Mouse (Mus musculus): Measurements from ENCODE around the gene Rhbdl1. TPM values are rescaled to one million over a fixed set of nuclear protein-coding genes. Genes with fewer than 3 reads are reported as not detected.

The Rhbdl1 gene
- polyA plus RNA-seq, 1 experiment from 2014 or later, result 1.6 TPM

DNA sequence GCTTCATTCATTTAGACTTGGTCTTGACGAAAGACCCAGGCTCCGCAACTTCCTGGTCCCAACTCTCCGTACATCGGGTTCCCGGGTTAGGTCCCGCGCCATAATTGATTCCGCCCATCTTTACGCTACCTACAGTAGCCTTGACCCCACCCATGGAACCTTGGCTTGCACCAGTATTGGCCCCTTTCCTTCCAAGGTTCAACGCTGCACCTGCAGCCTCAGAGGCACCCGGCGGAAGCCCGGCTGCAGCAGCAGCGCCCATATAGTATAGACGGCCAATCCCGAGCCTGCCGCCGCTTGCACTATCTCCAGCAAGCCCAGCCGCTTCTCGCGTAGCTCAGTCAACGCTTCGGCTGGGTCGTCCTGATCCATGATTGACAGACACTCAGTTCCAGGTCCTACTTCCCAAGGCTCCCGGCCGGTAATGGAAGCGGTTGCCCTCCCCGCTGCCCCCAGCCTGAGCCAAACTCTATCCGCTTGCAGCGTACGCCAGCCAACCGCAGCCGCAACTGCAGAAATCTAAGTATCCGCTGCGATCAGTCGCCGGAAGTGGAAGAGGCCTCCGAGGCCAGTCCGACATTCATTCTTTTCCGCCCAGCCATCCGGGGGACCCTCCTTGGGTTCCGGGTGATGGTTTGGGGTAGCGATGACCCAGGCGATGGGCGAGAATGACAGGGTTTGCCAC lies 45.1 kb downstream of the Rhbdl1 start:
- H3K4me2 ChIP-seq, result peak overlapping the region; percentile 82
- no peaks in the 10 kb centered on the region for H3K9me3 ChIP-seq (ENCODE audit: control insufficient read depth, low read length)
- peaks cover 28% of the 10 kb centered on the region for H3K4me1 ChIP-seq (replicated peaks; ENCODE audit: control insufficient read depth, insufficient read depth, low read length)
- H3K27ac ChIP-seq (ENCODE audit: low read depth, low read length), result peak overlapping the region; percentile 94
- DNase-seq (ENCODE audit: low spot score) (peak; percentile 86), ATAC-seq (replicated peaks; ENCODE audit: low FRiP score) (peak; percentile 69)
- under 1% methylated on average over 45 of the region's 45 CpGs for WGBS
- H3K9ac ChIP-seq (ENCODE audit: low read depth, low read length), result peak overlapping the region; percentile 81
- peak overlapping the region; percentile 85 for H3K4me3 ChIP-seq (ENCODE audit: low read depth, low read length)
- H3K36me3 ChIP-seq (ENCODE audit: control insufficient read depth, insufficient read depth, low read length), result no peaks in the 10 kb centered on the region; the same call in 1 of the 2 replicates
- no peaks in the 10 kb centered on the region for H3K27me3 ChIP-seq (replicated peaks; ENCODE audit: control insufficient read depth, insufficient read depth, low read length)

DNA sequence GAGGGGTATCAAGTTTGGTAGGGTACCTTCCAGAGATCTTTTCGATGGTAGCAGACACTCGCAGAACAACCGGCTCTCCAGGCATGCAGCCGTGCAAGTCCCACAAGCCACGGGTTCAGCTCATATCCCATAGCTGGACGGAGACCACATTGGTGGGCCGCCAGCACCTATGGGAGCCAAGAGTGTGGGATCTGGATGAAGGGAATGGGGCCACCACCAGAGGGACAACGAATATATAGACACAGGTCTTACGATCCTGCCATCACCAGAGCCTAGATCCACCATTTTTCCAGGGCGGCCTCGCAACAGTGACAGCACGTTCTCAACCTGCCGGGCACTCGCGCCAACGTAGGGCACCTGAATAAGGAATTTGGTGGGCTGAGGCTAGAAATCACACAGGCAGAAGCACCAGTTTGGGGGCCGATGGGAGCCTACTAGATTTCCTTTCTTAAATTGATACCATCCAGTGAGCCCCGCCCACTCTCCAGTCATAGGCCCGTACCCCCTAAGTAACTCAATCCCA lies 45.7 kb downstream of the Rhbdl1 start:
- Histone ChIP-seq H3K4me1 (replicated peaks; ENCODE audit: control insufficient read depth, insufficient read depth, low read length) (peaks cover 28% of the 10 kb centered on the region), H3K4me2 (peak overlapping the region; percentile 82), H3K36me3 (ENCODE audit: control insufficient read depth, insufficient read depth, low read length) (no peaks in the 10 kb centered on the region; the same call in 1 of the 2 replicates), H3K9me3 (ENCODE audit: control insufficient read depth, low read length) (no peaks in the 10 kb centered on the region), H3K4me3 (ENCODE audit: low read depth, low read length) (peak overlapping the region; percentile 85), H3K9ac (ENCODE audit: low read depth, low read length) (peak overlapping the region; percentile 81), H3K27ac (ENCODE audit: low read depth, low read length) (peak overlapping the region; percentile 94), H3K27me3 (replicated peaks; ENCODE audit: control insufficient read depth, insufficient read depth, low read length) (no peaks in the 10 kb centered on the region)
- ATAC-seq (replicated peaks; ENCODE audit: low FRiP score), result no peak; the same call in 1 of the 2 replicates
- DNase-seq (ENCODE audit: low spot score), result no peak
- 30% methylated on average over 19 of the region's 19 CpGs for WGBS

DNA sequence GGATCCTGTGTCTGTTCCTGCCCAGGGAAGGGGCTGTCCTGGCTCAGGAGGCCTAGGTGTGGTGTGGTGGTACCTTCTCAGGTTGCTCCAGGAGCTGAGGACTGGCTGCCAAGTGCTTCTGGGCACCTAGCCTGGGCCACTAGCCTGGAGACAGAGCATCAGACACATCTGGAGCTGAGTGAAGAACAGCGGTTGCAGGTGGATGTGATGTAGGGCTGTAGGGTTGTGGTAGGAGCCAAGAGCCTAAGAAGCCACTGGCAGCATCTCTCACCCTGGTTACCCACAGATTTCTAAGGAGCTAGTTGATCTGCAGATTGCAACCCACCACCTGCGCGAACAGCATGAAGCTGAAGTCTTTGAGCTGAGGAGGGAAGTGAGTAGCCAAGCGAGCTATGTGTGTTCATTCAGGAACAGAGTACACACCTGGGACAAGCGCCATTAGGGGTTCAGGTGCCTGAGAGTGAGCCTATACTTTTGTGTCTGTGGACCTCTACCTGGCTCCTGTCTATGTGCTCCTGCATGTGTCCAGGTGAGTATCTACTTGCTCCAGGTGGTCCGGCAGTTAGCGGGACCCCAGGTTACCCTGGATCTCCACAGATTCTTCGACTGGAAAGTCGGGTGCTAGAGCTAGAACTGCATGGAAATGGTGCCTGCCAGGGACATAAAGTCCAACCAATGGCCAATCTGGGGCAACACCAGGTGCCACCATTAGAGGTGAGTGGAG lies 50.2 kb downstream of the Rhbdl1 start:
- no peak for ATAC-seq (replicated peaks; ENCODE audit: low FRiP score)
- no peak overlapping the region for H3K9ac ChIP-seq (ENCODE audit: low read depth, low read length)
- peaks cover 11% of the 10 kb centered on the region for H3K36me3 ChIP-seq (ENCODE audit: control insufficient read depth, insufficient read depth, low read length)
- H3K4me3 ChIP-seq (ENCODE audit: low read depth, low read length), result no peak overlapping the region
- peaks cover 20% of the 10 kb centered on the region for H3K4me1 ChIP-seq (replicated peaks; ENCODE audit: control insufficient read depth, insufficient read depth, low read length)
- no peak overlapping the region for H3K4me2 ChIP-seq
- no peak overlapping the region for H3K27ac ChIP-seq (ENCODE audit: low read depth, low read length)
- no peak for DNase-seq (ENCODE audit: low spot score)
- H3K9me3 ChIP-seq (ENCODE audit: control insufficient read depth, low read length), result no peaks in the 10 kb centered on the region
- WGBS, result 91% methylated on average over 9 of the region's 9 CpGs
- no peaks in the 10 kb centered on the region for H3K27me3 ChIP-seq (replicated peaks; ENCODE audit: control insufficient read depth, insufficient read depth, low read length)

DNA sequence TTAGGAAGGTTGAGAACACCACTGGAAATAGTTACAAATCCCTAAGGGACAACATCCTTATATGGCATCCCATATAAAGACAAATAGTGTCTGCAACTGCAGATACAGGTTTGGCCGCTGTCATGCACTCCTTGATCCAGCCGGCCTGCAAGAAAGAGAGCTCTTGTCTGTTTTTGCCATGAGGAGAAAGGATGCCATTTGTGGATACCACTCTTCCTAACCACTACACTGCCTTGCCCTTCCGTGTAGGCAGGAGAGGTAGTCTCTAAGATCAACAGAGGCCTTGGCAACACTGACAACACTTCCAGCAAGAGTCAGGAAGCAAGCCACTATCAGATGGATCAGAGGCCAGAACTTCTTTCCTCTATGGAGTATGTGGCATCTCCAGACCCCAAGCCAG lies 50.8 kb downstream of the Rhbdl1 start, which contains the start of gene Ccdc78:
Gene Ccdc78 (plus strand): TSS at position 301 of the 400 bp plus-strand sequence.
- ATAC-seq (replicated peaks; ENCODE audit: low FRiP score), result no peak
- H3K36me3 ChIP-seq (ENCODE audit: control insufficient read depth, insufficient read depth, low read length), result peaks cover 16% of the 10 kb centered on the region
- H3K4me2 ChIP-seq, result peak within 1 kb of the TSS; percentile 92
- no peaks in the 10 kb centered on the region for H3K27me3 ChIP-seq (replicated peaks; ENCODE audit: control insufficient read depth, insufficient read depth, low read length)
- H3K9me3 ChIP-seq (ENCODE audit: control insufficient read depth, low read length), result no peaks in the 10 kb centered on the region
- no peak for DNase-seq (ENCODE audit: low spot score)
- peak within 1 kb of the TSS; percentile 76 for H3K9ac ChIP-seq (ENCODE audit: low read depth, low read length)
- 74% methylated on average over 3 of the region's 3 CpGs for WGBS
- H3K4me1 ChIP-seq (replicated peaks; ENCODE audit: control insufficient read depth, insufficient read depth, low read length), result peaks cover 17% of the 10 kb centered on the region
- H3K27ac ChIP-seq (ENCODE audit: low read depth, low read length), result peak within 1 kb of the TSS; percentile 73
- H3K4me3 ChIP-seq (ENCODE audit: low read depth, low read length), result peak within 1 kb of the TSS; percentile 73

DNA sequence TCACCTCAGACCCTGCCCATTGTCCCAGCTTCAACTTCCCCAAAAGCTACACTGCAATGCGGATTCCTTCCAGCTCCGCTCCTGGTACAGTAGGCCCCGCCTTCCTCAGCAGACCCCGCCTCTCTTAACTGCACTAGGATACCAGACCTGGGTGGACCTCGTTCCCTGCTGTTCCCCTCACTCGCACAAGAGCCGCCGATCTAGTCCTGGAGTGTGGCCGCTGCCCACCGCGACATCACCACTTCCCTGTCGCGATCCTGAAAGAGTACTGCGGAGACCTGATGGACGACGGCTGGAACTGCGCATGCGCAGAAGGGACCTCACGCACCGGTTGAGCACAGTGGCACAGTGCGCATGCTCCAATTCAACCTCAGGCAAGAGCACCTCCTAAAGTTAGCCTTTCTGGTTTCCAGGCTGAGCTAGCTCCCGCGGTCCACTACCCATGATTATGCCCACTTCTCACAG lies 51.8 kb downstream of the Rhbdl1 start, which contains the start of gene Haghl:
Gene Haghl (minus strand): TSS at position 393 of the 465 bp plus-strand sequence.
- Histone ChIP-seq H3K36me3 (ENCODE audit: control insufficient read depth, insufficient read depth, low read length) (peaks cover 22% of the 10 kb centered on the region), H3K27me3 (replicated peaks; ENCODE audit: control insufficient read depth, insufficient read depth, low read length) (no peaks in the 10 kb centered on the region), H3K27ac (ENCODE audit: low read depth, low read length) (peak within 1 kb of the TSS; percentile 73), H3K9ac (ENCODE audit: low read depth, low read length) (peak within 1 kb of the TSS; percentile 76), H3K4me1 (replicated peaks; ENCODE audit: control insufficient read depth, insufficient read depth, low read length) (peaks cover 9% of the 10 kb centered on the region), H3K9me3 (ENCODE audit: control insufficient read depth, low read length) (no peaks in the 10 kb centered on the region), H3K4me3 (ENCODE audit: low read depth, low read length) (peak within 1 kb of the TSS; percentile 73), H3K4me2 (peak within 1 kb of the TSS; percentile 92)
- ATAC-seq (replicated peaks; ENCODE audit: low FRiP score), result peak; percentile 78
- under 1% methylated on average over 23 of the region's 23 CpGs for WGBS
- DNase-seq (ENCODE audit: low spot score), result peak; percentile 96

Small RNAs within 50 kb of the gene (microRNA-seq; reads per million reads assigned to microRNA genes)
- 2.1 reads per million for gene Mir3082 (ENCODE audit: borderline number of aligned reads)

Other genes starting within 250 kb of the Rhbdl1 start
- gene Gng13, start 120.1 kb downstream of the Rhbdl1 start, polyA plus RNA-seq (2014; fragmentation: Nextera tagmentation; extraction: Ambion mirVana), result 0.42 and 1.3 TPM in 2 replicates
- gene Chtf18, start 109.9 kb downstream of the Rhbdl1 start, polyA plus RNA-seq (2014; fragmentation: Nextera tagmentation; extraction: Ambion mirVana), result 32.0 and 35.6 TPM in 2 replicates
- 16.6 and 17.5 TPM in 2 replicates for gene Rpusd1, start 109.6 kb downstream of the Rhbdl1 start, polyA plus RNA-seq (2014; fragmentation: Nextera tagmentation; extraction: Ambion mirVana)
- not detected in 2 replicates for gene Mslnl, start 101.3 kb downstream of the Rhbdl1 start, polyA plus RNA-seq (2014; fragmentation: Nextera tagmentation; extraction: Ambion mirVana)
- gene Msln, start 82.9 kb downstream of the Rhbdl1 start, polyA plus RNA-seq (2014; fragmentation: Nextera tagmentation; extraction: Ambion mirVana), result 0.29 and 0.55 TPM in 2 replicates
- gene Narfl, start 63.5 kb downstream of the Rhbdl1 start, polyA plus RNA-seq (2014; fragmentation: Nextera tagmentation; extraction: Ambion mirVana), result 28.4 and 29.9 TPM in 2 replicates
- gene Haghl, start 51.6 kb downstream of the Rhbdl1 start, polyA plus RNA-seq (2014; fragmentation: Nextera tagmentation; extraction: Ambion mirVana), result 22.7 and 25.0 TPM in 2 replicates
- 0.25 and 0.33 TPM in 2 replicates for gene Ccdc78, start 50.7 kb downstream of the Rhbdl1 start, polyA plus RNA-seq (2014; fragmentation: Nextera tagmentation; extraction: Ambion mirVana)
- 83.7 and 83.8 TPM in 2 replicates for gene Fam173a, start 44.4 kb downstream of the Rhbdl1 start, polyA plus RNA-seq (2014; fragmentation: Nextera tagmentation; extraction: Ambion mirVana)
- gene AC134908.4, start 41.6 kb downstream of the Rhbdl1 start, polyA plus RNA-seq (2014; fragmentation: Nextera tagmentation; extraction: Ambion mirVana), result not detected in 2 replicates
- 7.6 and 10.8 TPM in 2 replicates for gene Metrn, start 40.2 kb downstream of the Rhbdl1 start, polyA plus RNA-seq (2014; fragmentation: Nextera tagmentation; extraction: Ambion mirVana)
- 0.99 and 1.2 TPM in 2 replicates for gene Fbxl16, start 28.2 kb downstream of the Rhbdl1 start, polyA plus RNA-seq (2014; fragmentation: Nextera tagmentation; extraction: Ambion mirVana)
- gene Wdr24, start 13.7 kb downstream of the Rhbdl1 start, polyA plus RNA-seq (2014; fragmentation: Nextera tagmentation; extraction: Ambion mirVana), result 29.8 and 31.9 TPM in 2 replicates
- 36.6 and 37.0 TPM in 2 replicates for gene Jmjd8, start 8.4 kb downstream of the Rhbdl1 start, polyA plus RNA-seq (2014; fragmentation: Nextera tagmentation; extraction: Ambion mirVana)
- gene Stub1, start 3.9 kb downstream of the Rhbdl1 start, polyA plus RNA-seq (2014; fragmentation: Nextera tagmentation; extraction: Ambion mirVana), result 249 and 252 TPM in 2 replicates
- gene Gm20683, start 4.5 kb upstream of the Rhbdl1 start, polyA plus RNA-seq (2014; fragmentation: Nextera tagmentation; extraction: Ambion mirVana), result 0.78 and 1.1 TPM in 2 replicates
- gene Rhot2, start 7.6 kb upstream of the Rhbdl1 start, polyA plus RNA-seq (2014; fragmentation: Nextera tagmentation; extraction: Ambion mirVana), result 9.6 and 12.8 TPM in 2 replicates
- 22.2 and 25.7 TPM in 2 replicates for gene Wdr90, start 24.2 kb upstream of the Rhbdl1 start, polyA plus RNA-seq (2014; fragmentation: Nextera tagmentation; extraction: Ambion mirVana)
- gene Mcrip2, start 31.5 kb upstream of the Rhbdl1 start, polyA plus RNA-seq (2014; fragmentation: Nextera tagmentation; extraction: Ambion mirVana), result 96.5 and 110 TPM in 2 replicates
- gene Mettl26, start 37.8 kb upstream of the Rhbdl1 start, polyA plus RNA-seq (2014; fragmentation: Nextera tagmentation; extraction: Ambion mirVana), result 70.7 and 74.5 TPM in 2 replicates
- 2.1 and 2.4 TPM in 2 replicates for gene Wfikkn1, start 43.6 kb upstream of the Rhbdl1 start, polyA plus RNA-seq (2014; fragmentation: Nextera tagmentation; extraction: Ambion mirVana)
- gene Rab40c, start 82.4 kb upstream of the Rhbdl1 start, polyA plus RNA-seq (2014; fragmentation: Nextera tagmentation; extraction: Ambion mirVana), result 9.9 and 10.7 TPM in 2 replicates
- gene Pigq, start 107.6 kb upstream of the Rhbdl1 start, polyA plus RNA-seq (2014; fragmentation: Nextera tagmentation; extraction: Ambion mirVana), result 137 and 139 TPM in 2 replicates
- 0.85 and 1.4 TPM in 2 replicates for gene Nhlrc4, start 107.7 kb upstream of the Rhbdl1 start, polyA plus RNA-seq (2014; fragmentation: Nextera tagmentation; extraction: Ambion mirVana)
- 0.68 and 0.85 TPM in 2 replicates for gene A930017K11Rik, start 115.3 kb upstream of the Rhbdl1 start, polyA plus RNA-seq (2014; fragmentation: Nextera tagmentation; extraction: Ambion mirVana)
- 23.0 and 27.4 TPM in 2 replicates for gene Capn15, start 148.5 kb upstream of the Rhbdl1 start, polyA plus RNA-seq (2014; fragmentation: Nextera tagmentation; extraction: Ambion mirVana)
- 7.0 and 7.6 TPM in 2 replicates for gene Rab11fip3, start 232.3 kb upstream of the Rhbdl1 start, polyA plus RNA-seq (2014; fragmentation: Nextera tagmentation; extraction: Ambion mirVana)

All from liver, embryonic 11.5 days (tissue).